Mouse (Mus musculus) lung, postnatal 0 days (tissue): ENCODE data around the gene Dnajb12. TPM values are rescaled to one million over a fixed set of nuclear protein-coding genes. Genes with fewer than 3 reads are reported as not detected.

ENCODE experiments used
- ATAC-seq: fragments of 200-750 bp; cut with Nextera tagmentation; 2 replicates; pipeline ENCODE4 v1.8.0; 2017; ENCODE audit warnings: moderate library complexity
- DNase-seq: peaks from one replicate; pipeline ENCODE4 v3.0.0-alpha.2; 2016; ENCODE audit warnings: low spot score
- H3K27ac ChIP-seq: fragments of 300-500 bp; sonication (generic); 2 replicates; pipeline ENCODE4 v1.5.1; 2014; ENCODE audit warnings: antibody characterized with exemption, mild to moderate bottlenecking, low read length, mixed read lengths
- H3K27me3 ChIP-seq: fragments of 300-500 bp; sonication (generic); replicated peaks from 2 replicates; pipeline ENCODE4 v1.6.1; 2014; ENCODE audit warnings: low read length, mixed read lengths; ENCODE audit not compliant: insufficient read depth
- H3K36me3 ChIP-seq: fragments of 300-500 bp; sonication (generic); 2 replicates; pipeline ENCODE4 v1.6.1; 2014; ENCODE audit warnings: low read length, mixed read lengths; ENCODE audit not compliant: insufficient read depth
- H3K4me1 ChIP-seq: fragments of 300-500 bp; sonication (generic); 2 replicates; pipeline ENCODE4 v1.6.1; 2014; ENCODE audit warnings: antibody characterized with exemption, low read depth, low read length, mixed read lengths; ENCODE audit not compliant: insufficient read depth
- H3K4me2 ChIP-seq: fragments of 300-500 bp; sonication (generic); replicated peaks from 2 replicates; pipeline ENCODE4 v1.6.1; 2014; ENCODE audit warnings: low read depth, mild to moderate bottlenecking, low read length, moderate library complexity, mixed read lengths
- H3K4me3 ChIP-seq: fragments of 300-500 bp; sonication (generic); 2 replicates; pipeline ENCODE4 v1.5.1; 2014; ENCODE audit warnings: low read depth, low read length
- H3K9ac ChIP-seq: fragments of 300-500 bp; sonication (generic); replicated peaks from 2 replicates; pipeline ENCODE4 v1.6.1; 2014; ENCODE audit warnings: low read depth, mild to moderate bottlenecking
- H3K9me3 ChIP-seq: fragments of 300-500 bp; sonication (generic); 2 replicates; pipeline ENCODE4 v1.6.1; 2016; ENCODE audit warnings: low read length, mixed read lengths
- CTCF ChIP-seq: IDR thresholded peaks from 2 replicates; pipeline ENCODE4 v1.5.1; 2016; ENCODE audit warnings: antibody characterized with exemption, mild to moderate bottlenecking
- EP300 ChIP-seq: IDR thresholded peaks from 2 replicates; pipeline ENCODE4 v1.6.1; 2016; ENCODE audit warnings: antibody characterized with exemption, mild to moderate bottlenecking, control low read depth
- WGBS: fragments of 180-500 bp; shearing (Covaris S2); extraction: QIAGEN DNeasy Blood & Tissue Kit; methylation state at CpG from one replicate; pipeline ENCODE4 v1.1.7; 2014; 5-methylcytosine and 5-hydroxymethylcytosine counted together
- polyA plus RNA-seq: library from polyadenylated mRNA; unstranded; fragments of >200 nt; fragmentation: Nextera tagmentation; extraction: Ambion mirVana; gene quantifications from 2 replicates; pipeline ENCODE4 v1.2.1, GENCODE M21; 2015

The Dnajb12 gene
- 19.8 and 24.4 TPM in 2 replicates for polyA plus RNA-seq

DNA sequence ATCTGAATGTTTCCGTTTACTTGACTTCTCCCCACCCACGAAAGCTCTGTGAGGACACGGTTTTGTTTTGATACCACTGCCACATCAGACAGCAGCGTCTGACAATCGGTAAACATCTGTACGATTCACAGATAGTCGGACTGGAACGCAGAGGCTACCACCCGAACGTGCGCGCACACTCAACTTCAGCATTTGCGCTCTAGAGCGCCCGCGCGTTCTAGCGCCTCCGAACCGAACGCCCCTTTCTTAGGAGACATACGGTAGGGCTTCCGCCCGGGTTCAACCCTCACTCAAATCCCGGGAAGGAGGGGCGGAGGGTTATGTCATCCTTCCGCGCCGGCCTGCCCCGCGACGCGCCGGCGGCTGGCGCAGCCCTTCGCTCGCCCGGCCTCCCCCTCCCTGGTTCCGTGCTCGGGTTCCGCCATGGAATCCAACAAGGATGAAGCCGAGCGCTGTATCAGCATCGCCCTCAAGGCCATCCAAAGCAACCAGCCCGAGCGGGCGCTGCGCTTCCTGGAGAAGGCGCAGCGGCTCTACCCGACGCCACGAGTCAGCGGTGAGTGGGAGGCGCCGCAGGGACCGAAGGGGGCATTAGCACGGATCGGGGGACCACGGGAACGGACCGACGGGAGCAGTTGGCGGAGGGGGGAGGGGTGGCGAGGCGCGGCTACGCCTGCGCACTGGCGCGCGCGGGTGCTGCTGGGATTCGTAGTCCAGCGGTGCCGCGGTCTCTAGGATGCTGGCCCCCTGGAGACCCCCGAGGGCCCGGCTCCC lies at the start of gene Dnajb12:
Gene Dnajb12 (plus strand): TSS at position 302 of the 774 bp plus-strand sequence.
- H3K36me3 ChIP-seq, result no peaks in the 10 kb centered on the region
- peak; percentile 92 for ATAC-seq
- peak within 1 kb of the TSS; percentile 100 for H3K27ac ChIP-seq
- H3K9ac ChIP-seq, result peak within 1 kb of the TSS; percentile 87
- H3K9me3 ChIP-seq, result no peaks in the 10 kb centered on the region
- H3K27me3 ChIP-seq, result no peaks in the 10 kb centered on the region
- DNase-seq, result peak; percentile 97
- H3K4me2 ChIP-seq, result peak within 1 kb of the TSS; percentile 71
- peaks cover 9% of the 10 kb centered on the region; the same call in 1 of the 2 replicates for H3K4me1 ChIP-seq
- WGBS, result under 1% methylated on average over 80 of the region's 80 CpGs
- H3K4me3 ChIP-seq, result peak within 1 kb of the TSS; percentile 94
- no peak; the same call in 1 of the 2 replicates for TF ChIP-seq EP300
- no peak for TF ChIP-seq CTCF

DNA sequence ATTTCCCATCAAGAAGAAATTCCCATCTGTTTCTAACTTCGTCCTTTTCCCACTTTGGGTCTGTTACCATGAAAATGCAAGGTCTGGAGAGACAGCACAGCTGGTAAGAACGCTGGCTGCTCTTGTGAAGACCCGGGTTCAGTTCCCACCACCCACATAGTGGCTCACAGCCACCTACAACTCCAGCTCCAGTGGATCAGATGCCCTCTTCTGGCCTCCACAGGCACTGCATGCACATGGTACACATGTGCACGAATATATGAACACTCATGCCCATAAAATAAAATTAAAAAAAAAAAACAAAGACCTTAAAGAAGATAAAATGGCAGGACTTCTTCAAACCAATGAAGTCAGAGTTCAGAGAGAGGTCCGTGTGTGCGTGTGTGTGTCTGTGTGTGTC lies 49.5 kb upstream of the Dnajb12 start:
- no peak for ATAC-seq

DNA sequence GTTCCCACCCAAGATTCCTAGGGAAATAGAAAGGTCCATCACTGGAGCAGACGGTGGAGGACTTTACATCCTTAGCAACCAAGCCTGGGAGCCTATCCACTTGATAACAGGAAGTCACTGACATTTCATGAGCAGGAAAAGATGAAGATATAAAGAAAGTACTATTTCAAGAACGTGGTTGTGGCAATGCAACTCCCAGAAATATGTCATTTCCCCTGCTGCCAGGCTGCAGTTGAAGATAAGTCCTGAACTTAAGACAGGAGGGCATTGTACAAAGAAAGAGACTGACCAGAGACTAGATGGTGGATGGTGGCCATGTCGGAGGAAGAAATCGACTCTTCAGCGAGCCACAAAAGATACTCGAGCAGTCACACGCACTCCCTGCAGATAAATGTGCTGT lies 47.4 kb upstream of the Dnajb12 start:
- peaks cover 25% of the 10 kb centered on the region for H3K36me3 ChIP-seq

More for the DNA sequence above, 49.5 kb upstream of the Dnajb12 start:
- Histone ChIP-seq H3K4me3 (no peak overlapping the region), H3K4me1 (no peaks in the 10 kb centered on the region), H3K4me2 (no peak overlapping the region), H3K36me3 (peaks cover 27% of the 10 kb centered on the region), H3K27ac (no peak overlapping the region), H3K27me3 (no peaks in the 10 kb centered on the region), H3K9me3 (no peaks in the 10 kb centered on the region), H3K9ac (no peak overlapping the region)
- DNase-seq, result no peak
- WGBS, result 95% methylated on average over 6 of the region's 6 CpGs
- TF ChIP-seq CTCF, result peak; percentile 30; the same call in 1 of the 2 replicates
- TF ChIP-seq EP300, result no peak

DNA sequence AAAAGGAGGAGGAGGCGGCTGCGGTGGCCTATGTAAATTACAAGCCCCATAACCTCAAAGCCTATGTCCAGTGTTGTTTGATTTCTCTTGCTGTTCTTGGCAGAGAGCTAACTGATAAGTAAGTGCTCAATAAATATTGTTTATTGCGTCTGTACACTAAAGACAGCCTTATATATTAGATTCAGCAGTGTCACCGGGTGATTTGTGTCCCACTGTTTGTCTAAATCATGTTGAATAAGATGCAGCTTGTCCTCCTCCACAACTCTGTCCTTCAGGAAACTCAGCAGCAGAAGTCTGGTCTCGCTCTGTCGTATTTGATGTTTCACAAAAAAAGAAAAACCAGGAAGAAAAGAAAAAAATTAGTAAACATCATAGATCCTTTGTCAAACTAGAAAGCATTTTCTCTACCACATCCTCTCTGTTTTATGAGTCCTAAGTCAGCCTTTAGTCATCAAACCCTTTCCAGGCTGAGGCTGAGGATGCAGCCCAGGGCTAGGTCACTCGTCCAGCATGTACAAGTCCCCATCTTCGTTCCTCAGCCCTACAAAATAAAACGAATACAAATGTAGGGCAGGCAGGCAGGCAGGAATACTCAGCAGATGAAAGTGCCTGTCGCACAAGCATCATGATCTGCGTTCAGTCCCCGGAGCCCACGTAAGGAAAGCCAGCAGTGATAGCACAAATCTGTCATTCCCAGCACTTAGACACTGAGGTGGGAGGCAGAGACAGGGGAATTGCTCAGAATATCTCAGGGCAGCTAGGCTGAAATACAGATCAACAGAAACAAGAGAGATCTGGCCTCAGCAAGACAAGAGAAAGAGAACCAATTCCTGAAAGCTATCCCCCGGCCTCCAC lies 43.8 kb upstream of the Dnajb12 start:
- TF ChIP-seq EP300 (no peak), CTCF (no peak)
- H3K27ac ChIP-seq, result no peak overlapping the region
- WGBS, result 75% methylated on average over 14 of the region's 14 CpGs
- DNase-seq (no peak), ATAC-seq (no peak)
- no peaks in the 10 kb centered on the region for H3K9me3 ChIP-seq
- no peaks in the 10 kb centered on the region for H3K27me3 ChIP-seq
- H3K4me2 ChIP-seq, result no peak overlapping the region
- no peaks in the 10 kb centered on the region for H3K4me1 ChIP-seq
- H3K36me3 ChIP-seq, result no peaks in the 10 kb centered on the region
- H3K9ac ChIP-seq, result no peak overlapping the region
- H3K4me3 ChIP-seq, result no peak overlapping the region

More for the DNA sequence above, 47.4 kb upstream of the Dnajb12 start:
- Histone ChIP-seq H3K27me3 (no peaks in the 10 kb centered on the region), H3K4me1 (no peaks in the 10 kb centered on the region), H3K9me3 (no peaks in the 10 kb centered on the region), H3K4me2 (no peak overlapping the region), H3K9ac (no peak overlapping the region), H3K4me3 (no peak overlapping the region), H3K27ac (no peak overlapping the region)
- DNase-seq (no peak), ATAC-seq (no peak)
- 56% methylated on average over 7 of the region's 7 CpGs for WGBS
- no peak for TF ChIP-seq CTCF
- no peak for TF ChIP-seq EP300

DNA sequence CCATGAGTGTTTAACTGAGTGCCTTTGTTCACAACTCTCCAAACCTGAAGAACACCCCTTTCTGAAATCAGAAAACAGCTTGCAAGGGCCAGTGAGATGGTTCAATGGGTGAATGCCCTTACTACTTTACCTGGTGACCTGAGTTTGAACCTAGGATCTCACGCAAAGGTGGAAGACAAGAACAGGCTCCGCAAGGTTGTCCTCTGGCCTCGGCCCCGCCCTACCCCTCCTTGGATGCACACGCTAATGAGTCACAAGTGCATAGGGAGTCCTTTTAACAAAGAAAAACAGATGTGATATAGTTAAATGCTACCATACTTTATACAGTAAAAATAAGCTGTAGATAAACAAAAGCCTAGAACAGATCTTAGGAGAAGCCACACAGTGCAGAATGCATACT lies 41.9 kb upstream of the Dnajb12 start:
- DNase-seq (no peak), ATAC-seq (no peak)
- H3K27me3 ChIP-seq, result no peaks in the 10 kb centered on the region
- H3K27ac ChIP-seq, result no peak overlapping the region
- H3K9ac ChIP-seq, result no peak overlapping the region
- TF ChIP-seq EP300 (no peak), CTCF (no peak)
- no peak overlapping the region for H3K4me2 ChIP-seq
- H3K9me3 ChIP-seq, result no peaks in the 10 kb centered on the region
- no peaks in the 10 kb centered on the region for H3K36me3 ChIP-seq
- no peaks in the 10 kb centered on the region for H3K4me1 ChIP-seq
- WGBS, result 85% methylated on average over 5 of the region's 5 CpGs
- no peak overlapping the region for H3K4me3 ChIP-seq

DNA sequence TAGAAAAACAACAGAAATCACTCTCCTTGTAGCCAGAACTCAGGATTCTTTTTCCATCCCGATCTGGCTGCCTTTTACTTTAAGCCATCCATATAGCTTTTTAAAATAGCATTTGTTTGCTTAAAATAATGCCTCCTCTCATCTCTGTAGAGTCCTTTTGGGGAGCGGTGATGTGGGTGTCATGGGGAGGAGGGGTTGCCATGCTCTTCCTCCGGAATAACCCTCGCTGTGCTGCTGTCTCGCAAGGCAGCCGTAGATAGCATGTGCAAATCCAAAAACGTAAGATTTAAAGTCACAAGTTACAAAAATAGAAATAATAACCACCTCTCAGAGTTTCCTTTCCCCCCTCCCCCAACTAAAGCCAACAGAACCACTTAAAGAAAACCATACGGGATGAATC lies 37.9 kb upstream of the Dnajb12 start:
- ATAC-seq (no peak), DNase-seq (no peak)
- no peak for TF ChIP-seq EP300
- no peak for TF ChIP-seq CTCF
- Histone ChIP-seq H3K27me3 (no peaks in the 10 kb centered on the region), H3K4me3 (no peak overlapping the region), H3K36me3 (no peaks in the 10 kb centered on the region), H3K27ac (no peak overlapping the region), H3K9me3 (no peaks in the 10 kb centered on the region), H3K4me2 (no peak overlapping the region), H3K4me1 (no peaks in the 10 kb centered on the region), H3K9ac (no peak overlapping the region)
- WGBS, result 93% methylated on average over 8 of the region's 8 CpGs
